Mouse (Mus musculus): ENCODE measurements around the gene Mad1l1. TPM values are rescaled to one million over a fixed set of nuclear protein-coding genes. Genes with fewer than 3 reads are reported as not detected.

Mad1l1 gene
- total RNA-seq, 2 experiments from 2014 or later, result 7.2 to 9.0 TPM

GRCm38 (mm10) chr5:140121966-140122365 lies 199.4 kb downstream of the Mad1l1 start:
- peak; percentile 23 for DNase-seq
- TF ChIP-seq CTCF (IDR thresholded peaks at IDR 0.05), result no peak
- no peak overlapping the region for H3K27ac ChIP-seq
- intact Hi-C loops (cut with DNase I), result no loop called here
- H3K4me3 ChIP-seq, result no peak overlapping the region

- Histone ChIP-seq H3K27ac (no peak overlapping the region), H3K4me3 (no peak overlapping the region)
- TF ChIP-seq CTCF (IDR thresholded peaks at IDR 0.05), result no peak
- intact Hi-C loops (cut with DNase I), result no loop called here
- no peak for DNase-seq
Observed at GRCm38 (mm10) chr5:140118921-140119320, 202.4 kb downstream of the Mad1l1 start.

GRCm38 (mm10) chr5:140117968-140118367 lies 203.4 kb downstream of the Mad1l1 start:
- no peak for DNase-seq
- Histone ChIP-seq H3K4me3 (no peak overlapping the region), H3K27ac (no peak overlapping the region)
- no peak for TF ChIP-seq CTCF (IDR thresholded peaks at IDR 0.05)
- intact Hi-C loops (cut with DNase I), result no loop called here

GRCm38 (mm10) chr5:140115434-140116271 lies 205.7 kb downstream of the Mad1l1 start:
- Histone ChIP-seq H3K4me3 (no peak overlapping the region), H3K27ac (peak overlapping the region; percentile 74)
- TF ChIP-seq CTCF (IDR thresholded peaks at IDR 0.05), result no peak
- DNase-seq, result peak; percentile 82
- intact Hi-C loops (cut with DNase I), result no loop called here

- TF ChIP-seq CTCF (IDR thresholded peaks at IDR 0.05), result peak; percentile 30
- H3K4me3 ChIP-seq, result no peak overlapping the region
- intact Hi-C loops (cut with DNase I), result no loop called here
- H3K27ac ChIP-seq, result peak overlapping the region; percentile 1; the same call in 1 of the 2 replicates
- DNase-seq, result no peak
Observed at GRCm38 (mm10) chr5:140114512-140115060, 206.8 kb downstream of the Mad1l1 start.

GRCm38 (mm10) chr5:140113281-140113680 lies 208.1 kb downstream of the Mad1l1 start:
- no peak for DNase-seq
- TF ChIP-seq CTCF (IDR thresholded peaks at IDR 0.05), result no peak
- no peak overlapping the region for H3K27ac ChIP-seq
- no peak overlapping the region for H3K4me3 ChIP-seq
- intact Hi-C loops (cut with DNase I), result no loop called here

GRCm38 (mm10) chr5:140110024-140110423 lies 211.3 kb downstream of the Mad1l1 start:
- intact Hi-C loops (cut with DNase I), result no loop called here
- Histone ChIP-seq H3K4me3 (no peak overlapping the region), H3K27ac (no peak overlapping the region)
- no peak for DNase-seq
- TF ChIP-seq CTCF (IDR thresholded peaks at IDR 0.05), result no peak

- DNase-seq, result no peak
- no peak overlapping the region for H3K4me3 ChIP-seq
- TF ChIP-seq CTCF (IDR thresholded peaks at IDR 0.05), result no peak
- H3K27ac ChIP-seq, result no peak overlapping the region
- intact Hi-C loops (cut with DNase I), result no loop called here
Observed at GRCm38 (mm10) chr5:140107907-140108306, 213.4 kb downstream of the Mad1l1 start.

- no peak for DNase-seq
- Histone ChIP-seq H3K4me3 (no peak overlapping the region), H3K27ac (no peak overlapping the region)
- TF ChIP-seq CTCF (IDR thresholded peaks at IDR 0.05), result no peak
- intact Hi-C loops (cut with DNase I), result no loop called here
Observed at GRCm38 (mm10) chr5:140106051-140106450, 215.3 kb downstream of the Mad1l1 start.

GRCm38 (mm10) chr5:140104891-140105290 lies 216.5 kb downstream of the Mad1l1 start:
- intact Hi-C loops (cut with DNase I), result no loop called here
- DNase-seq, result no peak
- no peak for TF ChIP-seq CTCF (IDR thresholded peaks at IDR 0.05)
- no peak overlapping the region for H3K27ac ChIP-seq
- H3K4me3 ChIP-seq, result no peak overlapping the region

GRCm38 (mm10) chr5:140102731-140103130 lies 218.6 kb downstream of the Mad1l1 start:
- intact Hi-C loops (cut with DNase I), result no loop called here
- TF ChIP-seq CTCF (IDR thresholded peaks at IDR 0.05), result no peak
- H3K27ac ChIP-seq, result no peak overlapping the region

GRCm38 (mm10) chr5:140101409-140102009 lies 219.8 kb downstream of the Mad1l1 start:
- Histone ChIP-seq H3K27ac (no peak overlapping the region), H3K4me3 (no peak overlapping the region)
- DNase-seq, result no peak
- intact Hi-C loops (cut with DNase I), result no loop called here
- no peak for TF ChIP-seq CTCF (IDR thresholded peaks at IDR 0.05)

More at GRCm38 (mm10) chr5:140102731-140103130, 218.6 kb downstream of the Mad1l1 start:
- no peak for DNase-seq
- H3K4me3 ChIP-seq, result no peak overlapping the region

- H3K27ac ChIP-seq, result no peak overlapping the region
- TF ChIP-seq CTCF (IDR thresholded peaks at IDR 0.05), result no peak
- no peak for DNase-seq
- intact Hi-C loops (cut with DNase I), result no loop called here
- H3K4me3 ChIP-seq, result no peak overlapping the region
Observed at GRCm38 (mm10) chr5:140098711-140099110, 222.6 kb downstream of the Mad1l1 start.
